Mouse (Mus musculus): ENCODE measurements around the gene Hist1h3c.

- TF ChIP-seq CTCF (IDR thresholded peaks at IDR 0.05; ENCODE audit: control insufficient read depth, insufficient read depth, insufficient replicate concordance, low read depth, low read length) = no peak
- no peak for TF ChIP-seq POLR2A (IDR thresholded peaks at IDR 0.05; ENCODE audit: control insufficient read depth, low read depth, low read length)
Observed at GRCm38 (mm10) chr13:23744421-23745380, 701 bp downstream of the Hist1h3c start.

Measured in testis, adult 2 months (tissue).